Mouse (Mus musculus) embryo, embryonic 10 days (tissue): ENCODE measurements around the gene Dip2a.

ENCODE experiments used
- DNase-seq: peaks from one replicate; pipeline ENCODE4 v3.0.0-alpha.2; 2015; ENCODE audit warnings: low spot score

The Dip2a gene

GRCm38 (mm10) chr10:76306738-76307137 lies 38.4 kb downstream of the Dip2a start:
- DNase-seq, result no peak

DNA sequence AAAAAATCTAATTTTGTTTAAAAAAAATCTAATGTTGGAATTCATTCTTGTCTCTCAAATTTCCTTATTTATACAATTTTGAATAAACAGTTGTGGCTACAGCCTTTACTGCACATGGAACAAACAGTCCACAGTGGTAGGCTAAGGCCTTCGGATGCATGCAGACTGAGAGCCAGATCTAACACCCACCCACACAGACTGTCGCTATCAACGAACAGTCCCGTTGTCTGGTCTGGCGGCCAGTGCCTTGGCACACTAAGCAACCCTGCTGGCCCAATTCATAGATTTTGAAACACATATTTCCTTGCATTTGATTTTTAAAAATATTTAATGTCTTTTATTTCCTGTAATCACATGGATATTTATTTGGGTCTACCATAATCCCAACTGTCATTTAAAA lies 45.0 kb downstream of the Dip2a start:
- no peak for DNase-seq

DNA sequence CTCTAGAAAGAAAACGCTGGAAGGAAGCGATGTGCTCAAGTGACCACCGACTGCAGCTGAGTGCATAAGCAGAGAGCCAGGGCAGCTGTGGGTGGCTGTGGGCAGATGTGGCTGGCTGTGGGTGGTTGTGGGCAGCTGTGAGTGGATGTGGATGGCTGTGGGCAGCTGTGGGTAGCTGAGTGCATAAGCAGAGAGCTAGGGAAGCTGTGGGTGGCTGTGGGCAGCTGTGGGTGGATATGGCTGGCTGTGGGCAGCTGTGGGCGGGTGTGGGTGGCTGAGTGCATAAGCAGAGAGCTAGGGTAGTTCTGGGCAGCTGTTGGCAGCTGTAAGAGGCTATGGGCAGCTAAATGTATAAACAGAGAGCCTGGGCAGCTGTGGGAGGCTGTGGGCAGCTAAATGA lies 51.9 kb downstream of the Dip2a start:
- DNase-seq, result no peak

- no peak for DNase-seq
Observed at GRCm38 (mm10) chr10:76289936-76290671, 55.0 kb downstream of the Dip2a start.

DNA sequence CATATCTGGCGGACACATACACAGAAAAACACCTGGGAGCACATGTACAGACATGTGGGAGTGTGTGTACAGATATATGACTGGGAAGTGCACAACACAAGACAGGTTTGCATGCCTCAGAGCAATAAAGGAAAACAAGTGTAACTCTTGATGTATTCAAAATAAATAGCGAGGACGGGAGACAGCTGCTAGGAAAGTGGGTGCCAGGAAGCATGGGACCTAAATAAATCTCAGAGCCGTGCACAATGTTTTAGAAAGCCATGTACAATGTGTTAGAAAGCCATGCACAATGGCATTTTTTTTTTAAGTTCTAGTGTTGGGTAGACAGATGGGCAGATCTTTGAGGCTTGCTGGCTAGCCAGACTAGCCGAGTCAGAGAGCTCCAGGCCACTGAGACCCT lies 56.0 kb downstream of the Dip2a start:
- no peak for DNase-seq

- no peak for DNase-seq
Observed at GRCm38 (mm10) chr10:76288268-76288993, 56.7 kb downstream of the Dip2a start.

- DNase-seq, result no peak
Observed at GRCm38 (mm10) chr10:76278541-76279097, 66.5 kb downstream of the Dip2a start.

- DNase-seq, result no peak
Observed at GRCm38 (mm10) chr10:76275256-76275655, 69.8 kb downstream of the Dip2a start.

DNA sequence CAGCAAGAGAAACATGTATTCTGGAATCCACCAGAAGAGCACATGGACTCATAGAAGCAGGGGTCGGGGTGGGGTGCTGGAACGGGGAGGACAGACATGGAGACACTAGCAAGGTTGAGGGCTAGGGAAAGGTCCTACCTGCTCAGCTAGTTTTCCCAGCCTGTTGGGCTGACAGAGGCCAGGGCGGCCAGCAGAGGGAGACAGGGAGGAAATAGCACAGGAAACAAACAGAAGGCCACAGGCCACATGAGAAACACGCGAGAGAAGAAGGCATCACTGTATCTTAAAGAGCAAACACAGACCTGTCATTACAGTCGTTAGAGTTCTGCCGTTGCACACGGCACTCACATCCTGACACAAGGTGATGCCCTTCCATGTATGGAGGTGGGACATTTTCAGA lies 73.9 kb downstream of the Dip2a start:
- peak; percentile 47 for DNase-seq

- DNase-seq, result no peak
Observed at GRCm38 (mm10) chr10:76262431-76262830, 82.7 kb downstream of the Dip2a start.

- no peak for DNase-seq
Observed at GRCm38 (mm10) chr10:76261447-76261846, 83.6 kb downstream of the Dip2a start.

- peak; percentile 43 for DNase-seq
Observed at GRCm38 (mm10) chr10:76260358-76261059, 84.6 kb downstream of the Dip2a start.

DNA sequence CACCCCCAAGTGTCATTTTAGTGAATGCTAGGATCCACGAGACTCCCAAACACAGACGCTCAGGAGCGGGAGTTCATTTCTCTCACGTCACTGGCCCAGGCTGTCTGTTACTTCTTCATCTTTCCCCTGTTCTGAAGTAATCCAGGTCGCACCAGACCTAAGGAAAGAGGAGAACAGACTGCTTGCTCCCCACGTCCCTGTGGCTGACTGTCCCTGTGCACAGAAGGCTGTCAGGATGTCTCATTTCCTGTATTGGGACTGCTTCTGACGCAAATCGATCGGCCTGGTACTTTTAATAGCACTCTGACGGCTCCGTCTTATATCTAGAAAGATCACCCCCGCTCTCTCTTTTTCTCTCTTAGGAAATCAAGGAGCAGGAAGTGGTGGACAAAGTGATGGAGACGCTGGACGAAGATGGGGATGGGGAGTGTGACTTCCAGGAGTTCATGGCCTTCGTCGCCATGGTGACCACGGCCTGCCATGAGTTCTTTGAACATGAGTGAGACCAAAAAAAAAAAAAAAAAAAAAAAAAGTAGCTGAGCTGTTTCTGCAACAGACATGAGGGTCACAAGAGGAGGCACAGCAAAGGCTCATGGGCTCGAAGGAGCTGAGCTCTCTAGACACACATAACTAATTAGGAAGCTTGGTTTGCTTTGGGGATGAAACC lies 85.4 kb downstream of the Dip2a start:
- DNase-seq, result peak; percentile 67

DNA sequence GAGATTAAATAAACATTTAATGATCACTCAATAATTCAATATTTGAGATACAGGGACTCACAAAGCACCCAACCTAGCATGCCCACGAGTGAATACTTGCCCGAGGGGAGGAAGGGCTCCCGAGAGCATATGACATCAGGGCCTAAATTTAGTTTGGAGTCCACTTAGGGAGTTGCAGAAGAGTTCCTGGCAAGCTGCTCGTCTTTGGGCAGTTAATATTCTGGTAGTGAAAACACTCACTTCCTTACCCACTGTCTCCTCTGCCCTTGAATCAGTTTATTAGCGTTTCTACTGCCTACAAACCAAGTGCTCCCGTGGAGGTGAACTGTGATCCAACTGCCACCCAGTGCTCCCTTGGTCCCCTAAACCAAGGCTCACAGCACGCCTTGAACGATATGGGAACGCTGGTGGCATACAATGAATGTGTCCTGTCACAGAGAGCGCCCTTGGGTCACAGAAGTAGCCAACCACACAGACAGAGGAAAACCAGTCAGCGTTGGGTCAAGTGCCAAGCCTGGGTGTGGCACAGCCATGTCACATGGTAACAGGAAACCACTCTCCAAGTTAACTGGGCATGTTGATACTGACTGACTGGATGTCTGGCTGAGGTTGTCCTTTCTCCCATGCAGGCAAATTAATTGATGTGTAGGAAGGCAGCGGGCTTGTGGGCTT lies 87.2 kb downstream of the Dip2a start:
- DNase-seq, result no peak

- DNase-seq, result no peak
Observed at GRCm38 (mm10) chr10:76257231-76257630, 87.9 kb downstream of the Dip2a start.

DNA sequence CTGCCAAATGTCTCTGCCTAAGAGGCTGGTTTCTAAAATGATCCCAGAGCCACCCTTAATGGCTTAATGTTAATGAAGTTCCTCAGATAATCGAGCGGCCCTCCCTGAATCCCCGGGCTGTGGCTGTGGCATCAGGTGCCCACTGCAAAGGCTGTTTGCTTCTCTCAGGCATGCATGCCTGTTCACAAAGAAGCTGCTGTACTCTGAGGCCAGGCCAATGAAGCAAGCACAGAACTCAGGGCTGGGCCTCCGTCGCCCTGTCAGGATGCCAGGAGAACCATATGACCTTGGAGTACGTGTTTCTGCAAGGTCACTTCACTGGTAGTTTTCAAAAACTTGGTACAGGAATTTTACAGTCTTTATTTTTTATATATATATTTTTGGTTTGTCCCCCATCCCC lies 89.5 kb downstream of the Dip2a start:
- no peak for DNase-seq

- no peak for DNase-seq
Observed at GRCm38 (mm10) chr10:76253536-76253935, 91.6 kb downstream of the Dip2a start, which contains the start of gene S100b. TSS of gene S100b (plus strand) at chr10:76253853.

GRCm38 (mm10) chr10:76253079-76253478 lies 92.0 kb downstream of the Dip2a start:
- no peak for DNase-seq

DNA sequence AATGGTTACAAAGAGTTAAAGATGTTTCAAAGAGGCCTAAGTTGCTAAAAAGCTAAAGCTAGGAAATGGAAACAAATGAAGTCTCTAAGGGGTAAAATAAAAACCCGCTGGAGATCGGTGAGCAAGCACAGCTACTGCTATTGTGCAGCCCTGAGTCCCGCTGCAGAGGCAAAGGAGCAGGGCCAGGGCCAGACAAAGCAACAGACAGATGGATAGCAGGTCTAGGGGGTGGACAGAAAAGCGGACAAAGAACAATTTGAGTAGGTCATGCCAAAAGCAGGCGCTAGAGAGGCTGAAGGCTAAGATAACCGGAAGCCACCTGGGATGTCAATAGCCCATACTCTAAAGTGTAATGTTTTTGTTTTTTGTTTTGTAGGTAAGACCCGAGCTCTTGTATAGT lies 94.2 kb downstream of the Dip2a start:
- no peak for DNase-seq

- no peak for DNase-seq
Observed at GRCm38 (mm10) chr10:76248647-76248968, 96.5 kb downstream of the Dip2a start.

DNA sequence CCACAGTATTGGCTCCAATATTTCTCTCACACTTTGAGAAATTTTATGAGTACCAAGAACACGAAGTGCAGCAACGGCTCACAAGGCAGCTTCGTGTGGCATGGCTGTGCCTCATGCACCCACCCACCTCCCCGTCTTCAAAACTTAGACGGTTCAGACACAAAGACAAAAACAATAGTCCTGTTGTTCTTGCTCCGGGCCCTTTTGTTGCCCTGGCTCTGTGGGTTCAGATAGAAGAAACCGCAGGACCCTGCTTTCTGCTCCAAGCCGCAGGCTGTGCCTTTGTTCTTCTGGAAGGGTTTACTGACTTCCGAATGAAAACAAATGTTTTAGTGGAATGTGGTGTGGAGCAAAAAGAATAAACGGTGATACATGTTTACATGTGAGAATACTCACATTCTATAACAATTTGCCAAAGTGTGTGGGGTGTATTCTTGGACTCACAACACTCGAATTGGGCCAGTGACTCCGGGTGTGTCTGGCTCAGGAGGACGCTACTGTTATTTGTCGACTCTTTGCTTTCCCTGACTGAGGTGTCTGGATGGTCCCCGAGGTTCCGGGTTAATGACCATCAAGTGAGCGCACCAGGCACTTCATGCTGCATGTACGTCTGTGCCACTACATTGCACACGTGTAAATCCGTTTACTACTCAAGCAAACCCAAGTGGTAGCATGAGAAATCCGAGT lies 97.0 kb downstream of the Dip2a start:
- no peak for DNase-seq
